ENCODE assay signal across 19 mouse cellular contexts in genomic region chr3:121025546-121026157, GRCm38 (mm10).
DNase-seq lines count a peak whose midpoint lies in the region; ATAC-seq lines count a peak whose summit lies in the region.
"Had no signal": no experiment of that assay in that cellular context is flagged by ENCODE, and none has a peak within 500 bp of the region (broad histone marks: within the 10 kb centered on the region; RNA-seq: fewer than 3 reads in every experiment).

No protein-coding gene starts in this region.

- H3K4me2 ChIP-seq in midbrain, embryonic 16.5 days (ENCODE audit: low read length): no peak overlapping the region
- no peak overlapping the region for H3K4me2 ChIP-seq in liver, embryonic 12.5 days
- H3K4me2 ChIP-seq: stomach, embryonic 15.5 days had no signal

- peak overlapping the region; percentile 43 for H3K27ac ChIP-seq in midbrain, embryonic 10.5 days (replicated peaks)
- H3K27ac ChIP-seq in midbrain, embryonic 16.5 days (ENCODE audit: low read length): no peak overlapping the region
- no peak overlapping the region for H3K27ac ChIP-seq in liver, embryonic 12.5 days
- H3K27ac ChIP-seq: heart, embryonic 10.5 days; left cerebral cortex, adult 2 months; liver, embryonic 14.5 days; stomach, embryonic 15.5 days had no signal

- H3K27me3 ChIP-seq in midbrain, embryonic 10.5 days (ENCODE audit: low read depth, poor library complexity, severe bottlenecking): no peaks in the 10 kb centered on the region
- H3K27me3 ChIP-seq in midbrain, embryonic 16.5 days (ENCODE audit: control insufficient read depth, insufficient read depth, low read depth, low read length): no peaks in the 10 kb centered on the region
- no peaks in the 10 kb centered on the region for H3K27me3 ChIP-seq in liver, embryonic 12.5 days (replicated peaks)
- H3K27me3 ChIP-seq: CH12.LX; stomach, embryonic 15.5 days had no signal

- no peaks in the 10 kb centered on the region for H3K36me3 ChIP-seq in midbrain, embryonic 10.5 days
- H3K36me3 ChIP-seq in midbrain, embryonic 16.5 days (ENCODE audit: control insufficient read depth, insufficient read depth, low read length): no peaks in the 10 kb centered on the region
- H3K36me3 ChIP-seq in liver, embryonic 12.5 days: no peaks in the 10 kb centered on the region
- H3K36me3 ChIP-seq: heart, embryonic 10.5 days; stomach, embryonic 15.5 days had no signal

- no peak overlapping the region for H3K4me3 ChIP-seq in midbrain, embryonic 10.5 days
- no peak overlapping the region for H3K4me3 ChIP-seq in midbrain, embryonic 16.5 days (ENCODE audit: low read depth, low read length)
- H3K4me3 ChIP-seq in liver, embryonic 12.5 days: no peak overlapping the region
- H3K4me3 ChIP-seq: heart, embryonic 10.5 days; left cerebral cortex, adult 2 months; stomach, embryonic 15.5 days had no signal

- WGBS in midbrain, embryonic 10.5 days: 62% methylated on average over 9 of the region's 9 CpGs
- WGBS in midbrain, embryonic 16.5 days: 24% methylated on average over 9 of the region's 9 CpGs
- WGBS in liver, embryonic 12.5 days (ENCODE audit: insufficient replicate concordance): 55% methylated on average over 9 of the region's 9 CpGs

- ATAC-seq in cerebellum, adult (ENCODE audit: insufficient number of reproducible peaks, low FRiP score, low TSS enrichment): no peak
- ATAC-seq in midbrain, embryonic 16.5 days: no peak
- no peak for ATAC-seq in liver, embryonic 12.5 days
- ATAC-seq: activated CD4-positive, CD25-positive, alpha-beta regulatory T cell, adult 4 months; intestine, postnatal 0 days had no signal

- no peaks in the 10 kb centered on the region for H3K9me3 ChIP-seq in midbrain, embryonic 10.5 days (replicated peaks)
- no peaks in the 10 kb centered on the region for H3K9me3 ChIP-seq in midbrain, embryonic 16.5 days (replicated peaks; ENCODE audit: control insufficient read depth, low read length, poor library complexity, severe bottlenecking)
- H3K9me3 ChIP-seq in liver, embryonic 12.5 days (replicated peaks): no peaks in the 10 kb centered on the region
- H3K9me3 ChIP-seq: heart, embryonic 10.5 days; stomach, embryonic 15.5 days had no signal

- H3K9ac ChIP-seq in midbrain, embryonic 16.5 days (ENCODE audit: low read depth, low read length): no peak overlapping the region
- H3K9ac ChIP-seq in liver, embryonic 12.5 days: no peak overlapping the region
- H3K9ac ChIP-seq: liver, embryonic 14.5 days; stomach, embryonic 15.5 days had no signal

- DNase-seq in cerebellum, postnatal 10 days: peak; percentile 23 to 48
- DNase-seq in midbrain, embryonic 10.5 days (ENCODE audit: low spot score): peak; percentile 19
- peak; percentile 47 for DNase-seq in mesoderm, embryonic 11.5 days (ENCODE audit: low read depth, low spot score)
- DNase-seq in gastrocnemius, postnatal 10 days: no peak
- DNase-seq in gastrocnemius, adult 18-20 months (ENCODE audit: low spot score): no peak
- DNase-seq: cerebellum, adult 11-12 months; gastrocnemius, postnatal 14 days; kidney, postnatal 36 days; lung, postnatal 10 days had no signal

- peaks cover 18% of the 10 kb centered on the region for H3K4me1 ChIP-seq in midbrain, embryonic 10.5 days
- H3K4me1 ChIP-seq in midbrain, embryonic 16.5 days (ENCODE audit: control insufficient read depth, insufficient read depth, low read length): no peaks in the 10 kb centered on the region
- no peaks in the 10 kb centered on the region for H3K4me1 ChIP-seq in liver, embryonic 12.5 days
- H3K4me1 ChIP-seq: heart, embryonic 10.5 days; stomach, embryonic 15.5 days had no signal

Comparison
In these comparisons a context has a peak if more than half of its experiments do, and no peak if none do; other contexts are left out.
1. DNase-seq: peak in cerebellum, postnatal 10 days (2 of 2), midbrain, embryonic 10.5 days (single experiment) and mesoderm, embryonic 11.5 days (single experiment); none in gastrocnemius, postnatal 10 days (single experiment) and gastrocnemius, adult 18-20 months (single experiment).